Mouse (Mus musculus) megakaryocyte, embryonic 14.5 days (primary cell): ENCODE results near the gene Pitpnm1. TPM values are rescaled to one million over a fixed set of nuclear protein-coding genes. Genes with fewer than 3 reads are reported as not detected.

Source experiments
- H3K27me3 ChIP-seq: replicated peaks from 2 replicates; pipeline ENCODE3; 2012; ENCODE audit warnings: inconsistent platforms
- H3K36me3 ChIP-seq: replicated peaks from 2 replicates; pipeline ENCODE3; 2012; ENCODE audit warnings: low read length, inconsistent platforms, mixed read lengths
- H3K4me1 ChIP-seq: 2 replicates; pipeline ENCODE4 v1.6.1; 2012; ENCODE audit warnings: inconsistent platforms
- H3K4me3 ChIP-seq: replicated peaks from 2 replicates; pipeline ENCODE3; 2012; ENCODE audit warnings: moderate library complexity, mild to moderate bottlenecking, inconsistent platforms
- H3K9me3 ChIP-seq: 2 replicates; pipeline ENCODE4 v1.6.1; 2012; ENCODE audit warnings: inconsistent platforms
- FLI1 ChIP-seq: IDR thresholded peaks from 2 replicates; pipeline ENCODE4 v1.6.1; 2012; ENCODE audit warnings: low read length, inconsistent platforms, mixed read lengths
- GATA1 ChIP-seq: IDR thresholded peaks from 3 replicates; pipeline ENCODE4 v1.6.1; 2012; ENCODE audit warnings: mixed read lengths, low read length, inconsistent platforms, borderline replicate concordance
- polyA plus RNA-seq: library from polyadenylated mRNA; stranded (reverse); fragments of >175 nt; gene quantifications from 2 replicates; pipeline ENCODE4 v1.2.3, GENCODE M21; 2012; ENCODE audit warnings: low replicate concordance; ENCODE audit not compliant: insufficient read depth

Gene Pitpnm1
- polyA plus RNA-seq, 1 experiment, result 122 TPM

DNA sequence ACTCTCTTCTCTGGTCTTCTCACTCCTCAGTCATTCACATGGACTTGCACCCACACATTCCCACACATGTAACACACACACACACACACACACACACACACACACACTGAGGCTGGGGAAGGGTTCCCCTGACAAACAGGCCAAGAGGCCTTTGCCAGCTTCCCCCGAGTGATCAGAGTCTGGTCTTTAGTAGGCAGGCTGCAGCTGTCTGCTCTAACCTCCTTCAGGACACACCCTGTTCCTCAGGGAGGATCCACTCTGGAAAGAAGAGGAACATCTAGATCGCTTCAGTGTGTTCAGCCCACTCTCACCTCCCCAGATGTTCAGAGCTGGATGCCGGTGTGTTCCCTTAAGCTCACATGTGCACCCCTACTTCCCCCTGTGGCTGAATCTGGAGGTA lies 5.5 kb upstream of the Pitpnm1 start:
- H3K27me3 ChIP-seq, result peaks cover 16% of the 10 kb centered on the region
- peaks cover 11% of the 10 kb centered on the region for H3K36me3 ChIP-seq
- TF ChIP-seq FLI1 (no peak), GATA1 (no peak)
- H3K4me1 ChIP-seq, result peaks cover 51% of the 10 kb centered on the region
- H3K9me3 ChIP-seq, result no peaks in the 10 kb centered on the region
- no peak overlapping the region for H3K4me3 ChIP-seq

DNA sequence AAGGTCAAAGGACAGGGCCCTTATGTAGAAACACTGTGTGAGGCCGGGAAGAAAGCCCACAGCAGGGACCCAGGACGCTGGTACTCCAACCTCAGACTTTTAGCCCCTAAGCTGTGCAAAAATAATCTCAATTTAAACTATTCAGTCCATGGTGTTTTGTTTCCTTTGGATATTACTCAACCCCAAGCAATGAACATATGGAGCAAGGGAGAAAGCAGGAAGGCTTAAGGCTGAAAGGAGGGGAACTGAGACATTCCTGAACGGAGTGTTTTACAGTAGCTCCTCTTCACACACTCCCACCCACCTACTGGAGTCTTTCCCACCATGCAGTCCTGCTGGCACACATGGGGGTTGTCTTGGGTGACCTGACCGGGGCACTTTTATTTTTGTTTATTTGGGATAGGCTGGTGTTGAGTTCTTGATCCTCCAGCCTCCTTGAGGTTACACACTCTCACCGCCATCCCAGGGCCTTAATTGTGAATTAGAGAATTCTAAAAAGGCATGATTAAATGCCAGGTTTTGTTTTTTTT lies 5.0 kb upstream of the Pitpnm1 start:
- H3K9me3 ChIP-seq, result no peaks in the 10 kb centered on the region
- H3K27me3 ChIP-seq, result peaks cover 13% of the 10 kb centered on the region
- TF ChIP-seq FLI1, result no peak
- no peak for TF ChIP-seq GATA1
- H3K4me1 ChIP-seq, result peaks cover 55% of the 10 kb centered on the region
- H3K36me3 ChIP-seq, result peaks cover 11% of the 10 kb centered on the region
- no peak overlapping the region for H3K4me3 ChIP-seq

GRCm38 (mm10) chr19:4095802-4096201 lies 4.0 kb upstream of the Pitpnm1 start:
- peaks cover 59% of the 10 kb centered on the region for H3K4me1 ChIP-seq
- H3K36me3 ChIP-seq, result peaks cover 11% of the 10 kb centered on the region
- peaks cover 7% of the 10 kb centered on the region for H3K27me3 ChIP-seq
- TF ChIP-seq FLI1 (no peak), GATA1 (no peak)
- no peak overlapping the region for H3K4me3 ChIP-seq
- H3K9me3 ChIP-seq, result no peaks in the 10 kb centered on the region

GRCm38 (mm10) chr19:4096642-4097440 lies 3.0 kb upstream of the Pitpnm1 start, which contains the start of gene Cdk2ap2:
Gene Cdk2ap2 (plus strand): TSS chr19:4097182.
- no peak for TF ChIP-seq FLI1
- no peak for TF ChIP-seq GATA1
- peaks cover 62% of the 10 kb centered on the region for H3K4me1 ChIP-seq
- H3K27me3 ChIP-seq, result peaks cover 6% of the 10 kb centered on the region
- no peaks in the 10 kb centered on the region for H3K9me3 ChIP-seq
- H3K36me3 ChIP-seq, result peaks cover 22% of the 10 kb centered on the region
- H3K4me3 ChIP-seq, result peak within 1 kb of the TSS; percentile 96

GRCm38 (mm10) chr19:4097441-4097825 lies 2.4 kb upstream of the Pitpnm1 start:
- Histone ChIP-seq H3K27me3 (peaks cover 6% of the 10 kb centered on the region), H3K36me3 (peaks cover 28% of the 10 kb centered on the region), H3K4me1 (peaks cover 66% of the 10 kb centered on the region)

GRCm38 (mm10) chr19:4098426-4098825 lies 1.4 kb upstream of the Pitpnm1 start:
- H3K4me3 ChIP-seq, result peak overlapping the region; percentile 96

More at GRCm38 (mm10) chr19:4097441-4097825, 2.4 kb upstream of the Pitpnm1 start:
- H3K4me3 ChIP-seq, result peak overlapping the region; percentile 96
- no peaks in the 10 kb centered on the region for H3K9me3 ChIP-seq
- no peak for TF ChIP-seq GATA1
- TF ChIP-seq FLI1, result no peak

GRCm38 (mm10) chr19:4099056-4099455 lies 742 bp upstream of the Pitpnm1 start:
- no peaks in the 10 kb centered on the region for H3K27me3 ChIP-seq
- TF ChIP-seq FLI1 (no peak), GATA1 (no peak)
- peak overlapping the region; percentile 100 for H3K4me3 ChIP-seq

More at GRCm38 (mm10) chr19:4098426-4098825, 1.4 kb upstream of the Pitpnm1 start:
- peaks cover 69% of the 10 kb centered on the region for H3K4me1 ChIP-seq
- H3K27me3 ChIP-seq, result no peaks in the 10 kb centered on the region
- peaks cover 37% of the 10 kb centered on the region for H3K36me3 ChIP-seq
- TF ChIP-seq FLI1 (no peak), GATA1 (no peak)
- no peaks in the 10 kb centered on the region for H3K9me3 ChIP-seq

GRCm38 (mm10) chr19:4100718-4101261 lies 992 bp downstream of the Pitpnm1 start:
- Histone ChIP-seq H3K4me1 (peaks cover 74% of the 10 kb centered on the region), H3K36me3 (peaks cover 61% of the 10 kb centered on the region), H3K4me3 (peak overlapping the region; percentile 100), H3K9me3 (no peaks in the 10 kb centered on the region), H3K27me3 (no peaks in the 10 kb centered on the region)
- TF ChIP-seq GATA1, result no peak
- TF ChIP-seq FLI1, result no peak

More at GRCm38 (mm10) chr19:4099056-4099455, 742 bp upstream of the Pitpnm1 start:
- Histone ChIP-seq H3K9me3 (no peaks in the 10 kb centered on the region), H3K4me1 (peaks cover 74% of the 10 kb centered on the region), H3K36me3 (peaks cover 44% of the 10 kb centered on the region)

DNA sequence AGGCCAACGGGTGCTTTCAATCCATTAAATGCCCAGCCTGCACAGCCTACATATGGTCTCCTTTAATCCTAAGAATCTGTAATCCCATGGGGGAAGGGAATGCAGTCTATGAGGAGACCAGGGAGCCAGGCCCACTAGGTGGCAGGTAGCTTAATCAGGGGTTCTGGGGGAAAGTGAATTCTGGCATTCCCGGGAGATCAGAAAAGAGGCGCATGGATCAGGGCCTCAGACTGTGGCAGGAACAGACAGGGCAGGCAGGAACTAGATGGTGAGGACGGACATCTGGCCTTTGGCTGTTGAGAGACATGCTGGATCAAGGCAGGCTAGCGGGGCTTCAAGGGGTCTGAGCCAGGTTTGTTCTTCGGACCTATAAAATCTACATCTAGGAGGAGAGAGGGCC lies 1.7 kb downstream of the Pitpnm1 start:
- H3K27me3 ChIP-seq, result no peaks in the 10 kb centered on the region
- H3K9me3 ChIP-seq, result no peaks in the 10 kb centered on the region
- peaks cover 70% of the 10 kb centered on the region for H3K4me1 ChIP-seq
- no peak for TF ChIP-seq FLI1
- TF ChIP-seq GATA1, result no peak
- peaks cover 67% of the 10 kb centered on the region for H3K36me3 ChIP-seq
- H3K4me3 ChIP-seq, result peak overlapping the region; percentile 100

GRCm38 (mm10) chr19:4102049-4102448 lies 2.3 kb downstream of the Pitpnm1 start:
- no peaks in the 10 kb centered on the region for H3K27me3 ChIP-seq

More at GRCm38 (mm10) chr19:4102049-4102448, 2.3 kb downstream of the Pitpnm1 start:
- H3K9me3 ChIP-seq, result no peaks in the 10 kb centered on the region
- peaks cover 73% of the 10 kb centered on the region for H3K36me3 ChIP-seq
- TF ChIP-seq GATA1, result no peak
- TF ChIP-seq FLI1, result no peak
- H3K4me3 ChIP-seq, result peak overlapping the region; percentile 12
- peaks cover 70% of the 10 kb centered on the region for H3K4me1 ChIP-seq
